Mouse (Mus musculus) layer of hippocampus, postnatal 14 days (tissue): ENCODE measurements around the gene Myo1h. TPM values are rescaled to one million over a fixed set of nuclear protein-coding genes. Genes with fewer than 3 reads are reported as not detected.

Experiments
- DNase-seq, 2 experiments: peaks; one replicate each; pipeline ENCODE4 v3.0.0; 2021 to 2022; ENCODE audit warnings: low spot score in 2 of 2, mixed read lengths in 1 of 2
- long read RNA-seq, 2 experiments: library from polyadenylated mRNA; stranded (forward); transcript quantifications; one replicate each; pipeline ENCODE4 v2.0.0; 2021
- total RNA-seq, 2 experiments: library from RNA; stranded (reverse); gene quantifications; 2 replicates each; pipeline ENCODE4 v1.2.3; 2021

Myo1h gene
- under 1 TPM; 0.74 to 0.98 TPM for total RNA-seq
- long read RNA-seq, experiment 1, partial matches to known transcripts = 0 of 3 reads
- long read RNA-seq, experiment 1, other reads (novel, unspliced or antisense) = 2 of 3 reads
- long read RNA-seq, experiment 2, partial matches to known transcripts = 0 of 2 reads
- long read RNA-seq, experiment 2, other reads (novel, unspliced or antisense) = 2 of 2 reads

GRCm38 (mm10) chr5:114288874-114289273 is at the start of gene Myo1h:
Gene Myo1h, plus strand, starts transcription at chr5:114289166.
- no peak for DNase-seq

- DNase-seq = no peak
These were observed 49.2 kb upstream of the Myo1h start for GRCm38 (mm10) chr5:114239737-114240136.

- no peak for DNase-seq
These were observed 42.5 kb upstream of the Myo1h start for GRCm38 (mm10) chr5:114246465-114246864.

- peak; percentile 74 to 75 for DNase-seq
These were observed 40.8 kb upstream of the Myo1h start for GRCm38 (mm10) chr5:114248174-114248589.

- DNase-seq = no peak
These were observed 29.5 kb upstream of the Myo1h start for GRCm38 (mm10) chr5:114259495-114259894.

GRCm38 (mm10) chr5:114261494-114261893 is 27.5 kb upstream of the Myo1h start:
- no peak for DNase-seq

GRCm38 (mm10) chr5:114264030-114264459 is 24.9 kb upstream of the Myo1h start:
- no peak for DNase-seq

GRCm38 (mm10) chr5:114264791-114265190 is 24.2 kb upstream of the Myo1h start:
- no peak for DNase-seq

- DNase-seq = no peak
These were observed 20.3 kb upstream of the Myo1h start for GRCm38 (mm10) chr5:114268646-114269045.

GRCm38 (mm10) chr5:114269499-114269898 is 19.5 kb upstream of the Myo1h start:
- no peak for DNase-seq

GRCm38 (mm10) chr5:114269984-114270383 is 19.0 kb upstream of the Myo1h start:
- DNase-seq = no peak

GRCm38 (mm10) chr5:114273693-114274402 is 15.1 kb upstream of the Myo1h start, which contains the start of gene Foxn4:
Gene Foxn4, minus strand, starts transcription at chr5:114273807.
- no peak for DNase-seq

- no peak for DNase-seq
These were observed 13.6 kb upstream of the Myo1h start for GRCm38 (mm10) chr5:114275339-114275738.

- no peak for DNase-seq
These were observed 13.0 kb upstream of the Myo1h start for GRCm38 (mm10) chr5:114275991-114276390.

GRCm38 (mm10) chr5:114279382-114280143 is 9.4 kb upstream of the Myo1h start:
- no peak for DNase-seq

GRCm38 (mm10) chr5:114282346-114282745 is 6.6 kb upstream of the Myo1h start:
- no peak for DNase-seq

GRCm38 (mm10) chr5:114284604-114285397 is 4.2 kb upstream of the Myo1h start:
- DNase-seq = peak; percentile 46 to 68

GRCm38 (mm10) chr5:114285398-114285700 is 3.6 kb upstream of the Myo1h start:
- DNase-seq = no peak

GRCm38 (mm10) chr5:114286102-114286501 is 2.9 kb upstream of the Myo1h start:
- DNase-seq = no peak

GRCm38 (mm10) chr5:114286872-114287571 is 1.9 kb upstream of the Myo1h start:
- DNase-seq = no peak

GRCm38 (mm10) chr5:114288396-114288795 is 570 bp upstream of the Myo1h start:
- no peak for DNase-seq
